Mouse (Mus musculus) ES-Bruce4 (cell line): ENCODE measurements around the gene Ryr2.

ENCODE experiments used
- CTCF ChIP-seq: IDR thresholded peaks from one replicate; pipeline ENCODE4 v1.8.1; 2011; ENCODE audit warnings: low read depth, low read length
- EP300 ChIP-seq: IDR thresholded peaks from 2 replicates; pipeline ENCODE4 v1.6.1; 2011; ENCODE audit warnings: low read depth, low read length; ENCODE audit not compliant: insufficient read depth
- POLR2A ChIP-seq: IDR thresholded peaks from one replicate; pipeline ENCODE4 v1.8.1; 2011; ENCODE audit warnings: low read length; ENCODE audit not compliant: insufficient read depth

- TF ChIP-seq CTCF, result no peak
- no peak for TF ChIP-seq POLR2A
- no peak for TF ChIP-seq EP300
Observed at GRCm38 (mm10) chr13:11978359-11978758, 128.4 kb downstream of the Ryr2 start.
